Mouse (Mus musculus) forebrain, embryonic 13.5 days (tissue): ENCODE data around the gene Scaf4. TPM values are rescaled to one million over a fixed set of nuclear protein-coding genes. Genes with fewer than 3 reads are reported as not detected.
A peak's percentile ranks its signal among the peaks of the same experiment; 100 is the strongest.
"Not testable (repeated sequence)": the region's sequence is repeated elsewhere in the genome, so short reads cannot be mapped to it uniquely, and the experiment has no call there.

Experiments
- ATAC-seq: fragments of 200-750 bp; cut with Nextera tagmentation; 2 replicates; pipeline ENCODE4 v1.8.0; 2017
- H3K27ac ChIP-seq: fragments of 300-500 bp; sonication (generic); 2 replicates; pipeline ENCODE4 v1.5.1; 2015; ENCODE audit warnings: inconsistent platforms, mild to moderate bottlenecking, moderate library complexity
- H3K27me3 ChIP-seq: fragments of 300-500 bp; sonication (generic); 2 replicates; pipeline ENCODE4 v1.6.1; 2015; ENCODE audit warnings: mild to moderate bottlenecking, inconsistent platforms
- H3K36me3 ChIP-seq: fragments of 300-500 bp; sonication (generic); 2 replicates; pipeline ENCODE4 v1.6.1; 2015; ENCODE audit warnings: mild to moderate bottlenecking, inconsistent platforms; ENCODE audit not compliant: poor library complexity, severe bottlenecking
- H3K4me1 ChIP-seq: fragments of 300-500 bp; sonication (generic); 2 replicates; pipeline ENCODE4 v1.6.1; 2015; ENCODE audit warnings: inconsistent platforms
- H3K4me2 ChIP-seq: fragments of 300-500 bp; sonication (generic); 2 replicates; pipeline ENCODE4 v1.6.1; 2015; ENCODE audit warnings: inconsistent platforms, mild to moderate bottlenecking, moderate library complexity
- H3K4me3 ChIP-seq: fragments of 300-500 bp; sonication (generic); 2 replicates; pipeline ENCODE4 v1.5.1; 2015; ENCODE audit warnings: mild to moderate bottlenecking, inconsistent platforms
- H3K9ac ChIP-seq: fragments of 300-500 bp; sonication (generic); 2 replicates; pipeline ENCODE4 v1.6.1; 2015; ENCODE audit warnings: mild to moderate bottlenecking, inconsistent platforms
- H3K9me3 ChIP-seq: fragments of 300-500 bp; sonication (generic); replicated peaks from 2 replicates; pipeline ENCODE4 v1.6.1; 2016; ENCODE audit warnings: inconsistent platforms
- WGBS: fragments of 180-500 bp; shearing (Covaris S2); methylation state at CpG from one replicate; pipeline ENCODE4 v1.1.7; 2015; 5-methylcytosine and 5-hydroxymethylcytosine counted together
- polyA plus RNA-seq: library from polyadenylated mRNA; unstranded; fragments of >200 nt; fragmentation: Nextera tagmentation; extraction: Ambion mirVana; gene quantifications from 2 replicates; pipeline ENCODE4 v1.2.1, GENCODE M21; 2015

Gene Scaf4
- polyA plus RNA-seq, 1 experiment from 2014 or later: 25.7 TPM

DNA sequence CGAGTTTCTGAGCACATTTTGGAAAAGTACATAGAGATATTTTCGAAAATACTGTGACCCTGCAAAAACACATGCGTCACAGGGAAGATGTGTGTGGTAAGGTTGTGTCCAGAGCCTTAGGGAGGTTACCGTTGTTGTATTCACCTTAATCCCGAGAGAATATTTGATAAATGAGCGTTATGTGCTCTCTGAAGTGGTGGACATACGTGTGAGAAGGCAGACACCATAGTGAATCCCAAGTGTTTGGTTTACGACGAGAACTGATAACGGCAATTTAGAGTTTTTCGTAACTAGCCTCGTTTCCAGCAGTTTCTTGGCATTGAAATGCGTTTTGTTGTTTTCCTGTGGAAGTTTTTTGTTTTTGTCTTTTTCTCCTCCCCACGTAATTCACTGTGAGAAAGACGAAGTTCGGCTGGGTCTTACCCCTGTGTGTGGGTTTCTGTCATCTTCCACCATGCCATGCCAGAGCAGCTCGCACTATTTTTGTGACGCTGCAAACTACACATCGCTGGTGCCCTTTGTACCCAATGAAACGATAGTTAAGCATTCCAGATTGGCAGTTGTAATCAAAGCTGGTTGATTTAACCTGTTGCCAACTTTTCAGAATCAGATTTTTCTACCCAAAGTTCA, 62.7 kb downstream of the Scaf4 start:
- Histone ChIP-seq H3K36me3 (peaks cover 32% of the 10 kb centered on the region), H3K4me2 (peak overlapping the region; percentile 76), H3K27ac (peak overlapping the region; percentile 92; the same call in 1 of the 2 replicates), H3K4me1 (peaks cover 30% of the 10 kb centered on the region), H3K4me3 (peak overlapping the region; percentile 95), H3K9ac (peak overlapping the region; percentile 96), H3K9me3 (no peaks in the 10 kb centered on the region), H3K27me3 (no peaks in the 10 kb centered on the region)
- 5% methylated on average over 20 of the region's 20 CpGs for WGBS
- no peak for ATAC-seq

DNA sequence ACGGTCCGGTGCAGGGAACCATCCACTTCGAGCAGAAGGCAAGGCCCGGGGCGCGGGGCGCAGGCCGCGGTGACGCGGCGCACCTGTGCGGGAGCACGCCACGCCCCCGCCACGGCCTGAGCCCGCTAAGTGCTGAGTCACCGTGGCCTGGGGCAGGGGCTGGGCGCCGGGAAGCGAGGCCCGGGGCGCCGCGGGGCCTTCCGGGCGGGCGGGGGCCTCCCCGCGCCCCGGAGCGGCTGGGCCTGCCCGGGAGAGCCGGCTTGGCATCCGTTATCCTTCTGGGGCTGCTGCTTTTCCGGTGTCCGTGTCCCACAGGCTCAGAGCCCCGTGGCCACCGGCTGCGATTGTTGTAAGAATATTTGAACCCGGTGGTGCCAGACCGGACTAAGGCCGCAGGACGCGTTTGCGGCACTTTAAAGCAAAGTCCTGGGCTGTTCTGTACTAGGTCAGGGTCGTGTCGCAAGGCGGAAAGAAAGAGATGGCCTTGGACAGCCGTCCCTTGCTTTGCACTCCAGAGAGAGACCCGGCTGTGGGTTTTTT, 63.3 kb downstream of the Scaf4 start:
- peak overlapping the region; percentile 95 for H3K4me3 ChIP-seq
- under 1% methylated on average over 22 of the region's 52 CpGs for WGBS

DNA sequence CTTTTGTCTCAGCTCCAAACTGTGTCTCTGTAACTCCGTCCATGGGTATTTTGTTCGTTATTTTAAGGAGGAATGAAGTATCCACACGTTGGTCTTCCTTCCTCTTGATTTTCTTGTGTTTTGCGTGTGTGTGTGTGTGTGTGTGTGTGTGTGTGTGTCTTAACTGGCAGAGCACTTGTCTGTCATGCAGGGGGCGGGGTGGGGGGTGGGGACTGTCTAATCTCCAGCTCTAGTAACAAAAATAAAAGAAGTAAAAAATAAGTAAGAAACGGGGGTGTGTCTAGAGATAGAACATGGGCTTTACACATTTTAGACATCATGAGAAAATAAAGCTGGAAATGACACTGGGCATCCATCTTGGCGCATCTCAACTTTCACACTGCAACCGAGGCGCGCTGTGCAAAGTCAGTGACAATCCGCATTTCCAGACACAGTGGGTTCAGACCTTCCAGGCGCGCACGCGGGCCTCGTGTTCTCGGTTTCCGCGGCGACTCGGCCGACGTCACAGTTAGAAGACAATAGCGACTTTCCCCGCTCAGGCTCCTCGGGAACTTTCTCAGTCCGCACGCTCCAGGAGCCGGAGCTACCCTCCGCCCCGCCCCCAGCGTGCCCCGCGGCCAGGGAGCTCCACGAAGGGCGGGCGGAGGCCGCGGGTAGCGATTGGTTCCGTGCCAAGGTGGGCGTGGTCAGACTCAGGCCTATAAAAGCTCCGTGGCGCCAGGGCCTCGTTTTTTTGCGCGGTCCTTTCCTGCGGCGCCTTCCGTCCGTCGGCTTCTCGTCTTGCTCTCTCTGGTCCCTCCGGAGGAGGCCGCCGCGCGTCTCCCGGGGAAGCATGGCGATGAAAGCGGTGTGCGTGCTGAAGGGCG, 64.0 kb downstream of the Scaf4 start, which contains the start of gene Sod1:
Gene Sod1, plus strand, starts transcription at position 729 of the 866 bp plus-strand sequence.
- H3K4me3 ChIP-seq: peak within 1 kb of the TSS; percentile 95
- H3K27ac ChIP-seq: peak within 1 kb of the TSS; percentile 92
- H3K4me2 ChIP-seq: peak within 1 kb of the TSS; percentile 76
- H3K36me3 ChIP-seq: peaks cover 19% of the 10 kb centered on the region
- H3K9me3 ChIP-seq: no peaks in the 10 kb centered on the region
- under 1% methylated on average over 63 of the region's 63 CpGs for WGBS
- H3K4me1 ChIP-seq: peaks cover 30% of the 10 kb centered on the region
- ATAC-seq: peak; percentile 95
- H3K27me3 ChIP-seq: no peaks in the 10 kb centered on the region
- peak within 1 kb of the TSS; percentile 96 for H3K9ac ChIP-seq

More for the DNA sequence above, 63.3 kb downstream of the Scaf4 start:
- peak overlapping the region; percentile 96 for H3K9ac ChIP-seq
- peaks cover 27% of the 10 kb centered on the region for H3K36me3 ChIP-seq
- peak overlapping the region; percentile 92 for H3K27ac ChIP-seq
- no peaks in the 10 kb centered on the region for H3K27me3 ChIP-seq
- ATAC-seq: peak; percentile 83
- no peaks in the 10 kb centered on the region for H3K9me3 ChIP-seq
- peaks cover 30% of the 10 kb centered on the region for H3K4me1 ChIP-seq
- H3K4me2 ChIP-seq: peak overlapping the region; percentile 76

DNA sequence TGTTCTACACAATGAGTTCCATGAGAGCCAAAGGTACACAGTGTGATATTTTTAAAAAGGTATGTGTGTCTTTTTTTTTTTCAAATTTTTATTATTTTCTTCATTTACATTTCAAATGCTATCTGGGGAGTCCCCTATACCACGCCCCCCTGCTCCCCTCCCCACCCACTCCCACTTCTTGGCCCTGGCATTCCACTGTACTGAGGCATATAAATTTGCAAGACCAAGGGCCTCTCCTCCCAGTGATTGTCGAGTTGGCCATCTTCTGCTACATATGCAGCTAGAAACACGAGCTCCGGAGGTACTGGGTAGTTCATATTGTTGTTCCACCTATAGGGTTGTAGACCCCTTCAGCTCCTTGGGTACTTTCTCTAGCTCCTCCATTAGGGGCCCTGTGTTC, 64.9 kb downstream of the Scaf4 start:
- peaks cover 30% of the 10 kb centered on the region for H3K4me1 ChIP-seq
- H3K9me3 ChIP-seq, H3K27ac ChIP-seq, H3K27me3 ChIP-seq, ATAC-seq, H3K4me3 ChIP-seq, H3K9ac ChIP-seq: not testable (repeated sequence)
- H3K36me3 ChIP-seq: peaks cover 13% of the 10 kb centered on the region
- 72% methylated on average over 4 of the region's 4 CpGs for WGBS
- H3K4me2 ChIP-seq: peak overlapping the region; percentile 76; the same call in 1 of the 2 replicates

DNA sequence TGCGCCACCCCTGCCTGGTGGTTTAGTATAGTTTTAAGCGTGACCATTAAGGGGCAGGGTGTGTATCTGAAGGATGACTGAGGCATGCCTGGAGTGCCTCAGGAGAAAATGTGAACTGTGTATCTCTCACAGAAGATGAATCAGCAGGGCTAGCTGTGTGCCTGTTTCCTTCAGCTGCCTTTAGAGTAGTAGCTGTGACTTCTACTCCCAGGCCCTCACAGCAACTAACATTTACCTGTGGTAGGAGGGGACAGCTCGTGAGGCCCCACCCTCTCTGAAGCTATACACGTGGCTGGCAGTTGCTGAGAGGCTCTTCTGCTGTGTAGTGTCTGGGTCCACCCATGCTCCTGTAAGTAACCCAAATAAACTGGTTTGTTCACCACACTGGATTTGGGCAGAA, 66.4 kb downstream of the Scaf4 start:
- Histone ChIP-seq H3K9ac (no peak overlapping the region), H3K4me3 (no peak overlapping the region), H3K4me2 (no peak overlapping the region), H3K9me3 (no peaks in the 10 kb centered on the region), H3K4me1 (peaks cover 17% of the 10 kb centered on the region), H3K36me3 (no peaks in the 10 kb centered on the region), H3K27ac (no peak overlapping the region), H3K27me3 (no peaks in the 10 kb centered on the region)
- WGBS: 71% methylated on average over 4 of the region's 4 CpGs
- no peak for ATAC-seq

DNA sequence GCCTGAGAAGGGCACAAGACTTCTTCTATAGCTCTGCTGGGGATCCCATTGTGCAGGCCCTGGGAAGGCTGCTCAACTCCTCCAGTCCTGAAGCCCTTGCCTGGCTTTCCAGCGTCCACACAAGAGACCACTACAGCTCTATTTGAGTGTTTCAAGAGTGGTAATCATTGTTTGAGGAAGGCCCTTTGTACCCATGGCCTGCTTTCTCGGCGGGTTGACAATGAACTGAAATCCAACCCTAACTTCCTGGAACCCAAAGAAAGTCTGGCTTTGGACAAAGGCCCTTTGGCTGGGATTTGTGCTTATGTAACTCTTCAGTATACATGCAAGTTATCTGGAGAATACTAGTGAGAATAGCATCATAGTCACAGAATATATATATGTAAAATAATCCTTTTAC, 66.9 kb downstream of the Scaf4 start:
- ATAC-seq: no peak
- H3K4me1 ChIP-seq: peaks cover 12% of the 10 kb centered on the region
- H3K4me2 ChIP-seq: no peak overlapping the region
- no peaks in the 10 kb centered on the region for H3K9me3 ChIP-seq
- no peak overlapping the region for H3K27ac ChIP-seq
- 8% methylated on average over 3 of the region's 3 CpGs for WGBS
- no peak overlapping the region for H3K4me3 ChIP-seq
- no peaks in the 10 kb centered on the region for H3K36me3 ChIP-seq
- H3K27me3 ChIP-seq: no peaks in the 10 kb centered on the region
- no peak overlapping the region for H3K9ac ChIP-seq

DNA sequence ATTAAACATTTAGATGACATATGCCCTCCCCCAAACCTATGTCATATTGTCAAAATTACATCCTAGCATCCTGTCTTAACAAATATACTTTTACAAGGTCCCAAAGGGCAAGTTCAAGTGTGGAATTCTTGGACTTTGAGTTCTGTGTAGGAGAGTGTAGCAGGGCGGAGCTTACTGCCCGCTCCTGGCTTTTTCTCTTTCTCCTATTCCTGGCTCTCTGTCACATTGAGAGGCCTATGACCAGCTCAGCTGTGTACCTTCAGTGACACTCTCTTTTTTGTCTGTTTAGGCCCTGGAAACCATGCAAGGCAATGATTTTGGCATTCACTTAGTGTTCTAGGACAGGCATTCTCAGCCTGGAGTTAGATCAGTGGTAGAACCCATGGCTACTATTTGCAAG, 67.9 kb downstream of the Scaf4 start:
- H3K27ac ChIP-seq: no peak overlapping the region
- WGBS: 88% methylated on average over 2 of the region's 2 CpGs
- no peaks in the 10 kb centered on the region for H3K9me3 ChIP-seq
- no peaks in the 10 kb centered on the region for H3K36me3 ChIP-seq
- H3K4me1 ChIP-seq: peaks cover 2% of the 10 kb centered on the region; the same call in 1 of the 2 replicates
- H3K4me3 ChIP-seq: no peak overlapping the region
- no peak overlapping the region for H3K4me2 ChIP-seq
- no peak for ATAC-seq
- H3K27me3 ChIP-seq: no peaks in the 10 kb centered on the region
- H3K9ac ChIP-seq: no peak overlapping the region

DNA sequence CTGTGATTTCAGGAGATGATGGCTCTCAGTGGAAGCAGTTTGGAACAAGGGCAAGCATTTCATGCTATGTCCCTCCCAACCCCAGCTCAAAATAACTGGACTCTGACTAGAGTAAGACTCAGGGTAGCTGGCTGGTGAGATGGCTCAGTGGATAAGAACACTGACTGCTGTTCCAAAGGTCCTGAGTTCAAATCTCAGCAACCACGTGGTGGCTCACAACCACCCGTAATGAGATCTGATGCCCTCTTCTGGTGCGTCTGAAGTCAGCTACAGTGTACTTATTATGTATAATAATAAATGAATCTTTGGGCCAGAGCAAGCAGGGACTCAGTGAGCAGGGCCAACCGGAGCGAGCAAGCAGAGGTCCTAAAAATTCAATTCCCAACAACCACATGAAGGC, 68.4 kb downstream of the Scaf4 start:
- not testable (repeated sequence) for H3K4me1 ChIP-seq, H3K4me2 ChIP-seq, H3K4me3 ChIP-seq, H3K27me3 ChIP-seq, H3K36me3 ChIP-seq, ATAC-seq, H3K9me3 ChIP-seq, H3K9ac ChIP-seq, H3K27ac ChIP-seq
- 91% methylated on average over 5 of the region's 5 CpGs for WGBS

DNA sequence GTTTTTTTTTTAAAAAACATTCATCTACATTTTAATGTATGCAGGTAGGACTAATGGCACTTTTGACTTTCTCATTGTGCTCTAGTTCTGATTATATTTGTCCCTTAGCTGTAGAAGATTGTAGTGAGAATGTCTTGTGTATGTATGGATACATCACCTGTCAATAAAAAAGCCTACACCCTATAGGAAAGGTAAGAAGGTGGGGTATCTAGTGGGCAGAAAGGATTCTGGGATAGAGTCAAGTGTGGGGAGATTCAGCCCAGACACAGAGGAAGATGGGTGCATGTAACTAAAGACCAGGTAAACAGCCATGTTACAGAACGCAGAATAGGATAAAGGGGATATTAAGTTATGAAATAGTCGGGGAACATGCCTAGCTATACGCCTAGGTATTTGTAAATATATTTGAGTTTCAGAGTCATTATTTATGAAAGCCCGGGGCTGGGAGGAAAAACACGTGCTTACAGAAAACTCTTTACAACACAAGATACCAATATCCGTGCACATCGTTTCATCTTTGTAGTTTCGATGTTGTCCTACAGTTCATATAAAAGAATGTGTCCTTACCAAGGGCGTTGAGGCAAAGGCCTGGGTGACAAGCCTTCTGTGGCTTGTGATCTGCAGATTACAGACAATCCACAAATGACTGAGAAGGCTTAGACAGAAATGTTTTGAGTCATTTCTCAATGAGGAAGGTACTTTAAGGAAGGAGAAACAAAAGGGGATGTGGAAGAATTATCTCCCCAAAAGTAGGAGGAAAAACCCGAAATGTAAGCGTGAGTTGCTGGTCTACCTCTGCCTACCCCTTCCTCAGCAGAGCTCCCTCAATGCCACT, 69.4 kb downstream of the Scaf4 start:
- Histone ChIP-seq H3K4me2 (no peak overlapping the region), H3K4me3 (no peak overlapping the region), H3K9me3 (no peaks in the 10 kb centered on the region), H3K36me3 (no peaks in the 10 kb centered on the region), H3K27ac (no peak overlapping the region), H3K9ac (no peak overlapping the region), H3K4me1 (no peaks in the 10 kb centered on the region), H3K27me3 (no peaks in the 10 kb centered on the region)
- no peak for ATAC-seq
- 95% methylated on average over 11 of the region's 11 CpGs for WGBS

DNA sequence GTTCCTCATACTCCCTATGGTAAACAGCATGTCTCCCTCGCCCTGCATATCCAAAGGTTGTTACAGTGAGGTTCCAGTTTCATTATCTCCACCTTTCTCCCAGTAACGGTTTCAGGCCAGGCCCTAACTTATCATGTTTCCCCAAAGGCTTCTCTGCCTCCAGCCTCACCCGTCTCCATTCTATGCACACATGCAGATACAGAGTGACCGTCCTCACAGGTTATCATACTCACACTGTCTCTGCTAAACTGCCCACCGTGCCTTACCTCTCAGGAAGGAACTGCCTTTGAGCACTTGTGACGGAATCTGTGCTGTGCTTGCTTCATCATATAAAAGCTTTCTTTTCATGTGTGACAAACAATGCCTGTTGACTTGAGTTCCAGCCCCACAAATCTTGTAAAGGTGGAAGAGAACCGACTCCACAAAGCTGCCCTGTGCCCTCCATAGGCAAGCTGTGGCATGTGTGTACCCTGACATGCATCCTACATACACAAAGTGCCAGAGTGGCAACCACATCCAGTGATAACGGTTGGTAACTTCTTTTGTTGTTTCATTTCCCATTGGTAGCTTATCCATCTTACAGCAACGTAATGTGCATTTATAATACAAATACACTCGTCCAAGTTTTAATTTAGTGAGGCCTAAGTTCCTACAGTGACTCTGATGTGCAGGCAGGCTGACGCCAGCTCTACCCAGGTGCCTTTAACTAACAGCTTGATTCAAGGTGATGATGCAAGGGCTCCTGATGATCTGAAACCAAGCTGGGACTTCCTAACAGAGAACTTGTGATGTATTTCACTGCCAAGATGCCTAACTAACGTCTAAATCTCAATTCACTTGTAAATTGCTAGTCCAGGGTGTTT, 70.6 kb downstream of the Scaf4 start:
- H3K9me3 ChIP-seq: no peaks in the 10 kb centered on the region
- H3K4me2 ChIP-seq: no peak overlapping the region
- no peaks in the 10 kb centered on the region for H3K4me1 ChIP-seq
- H3K4me3 ChIP-seq: no peak overlapping the region
- 82% methylated on average over 12 of the region's 12 CpGs for WGBS
- H3K9ac ChIP-seq: no peak overlapping the region
- no peak for ATAC-seq
- no peaks in the 10 kb centered on the region for H3K36me3 ChIP-seq
- no peak overlapping the region for H3K27ac ChIP-seq
- no peaks in the 10 kb centered on the region for H3K27me3 ChIP-seq

DNA sequence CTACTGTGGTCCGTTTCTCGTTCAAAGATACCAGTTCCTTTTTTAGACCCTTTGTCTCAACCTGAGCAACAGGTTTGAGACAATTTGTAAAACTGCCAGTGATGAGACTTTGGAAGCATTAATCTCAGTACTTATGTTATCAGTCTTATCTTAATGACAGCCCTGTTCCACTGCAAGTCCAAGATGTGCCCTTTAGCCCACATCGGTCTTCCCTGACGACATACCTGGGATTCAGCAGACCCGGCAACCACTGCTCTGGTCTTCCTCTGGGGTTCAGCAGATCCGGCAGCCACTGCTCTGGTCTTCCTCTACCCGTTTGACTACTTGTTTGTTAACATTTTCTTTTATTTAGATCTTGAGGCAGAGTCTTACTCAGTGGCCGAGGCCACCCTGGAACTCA, 72.5 kb downstream of the Scaf4 start:
- ATAC-seq: no peak
- H3K4me2 ChIP-seq: no peak overlapping the region
- H3K4me1 ChIP-seq: no peaks in the 10 kb centered on the region
- no peak overlapping the region for H3K4me3 ChIP-seq
- H3K27ac ChIP-seq: no peak overlapping the region
- H3K36me3 ChIP-seq: no peaks in the 10 kb centered on the region
- no peaks in the 10 kb centered on the region for H3K9me3 ChIP-seq
- H3K9ac ChIP-seq: no peak overlapping the region
- no peaks in the 10 kb centered on the region for H3K27me3 ChIP-seq
- WGBS: 89% methylated on average over 8 of the region's 8 CpGs
